Mouse (Mus musculus) embryo, embryonic 11 days (tissue): ENCODE results near the gene Egfem1.

Source experiments
- DNase-seq: peaks from one replicate; pipeline ENCODE4 v3.0.0-alpha.2; 2015

Egfem1 gene

GRCm38 (mm10) chr3:29081952-29082295 is at the start of gene Egfem1:
Egfem1 (plus strand) TSS chr3:29082023.
- no peak for DNase-seq

GRCm38 (mm10) chr3:29033107-29033506 is 48.7 kb upstream of the Egfem1 start:
- DNase-seq: no peak

GRCm38 (mm10) chr3:29036146-29036545 is 45.7 kb upstream of the Egfem1 start:
- peak; percentile 71 for DNase-seq

- no peak for DNase-seq
Observed at GRCm38 (mm10) chr3:29036620-29037019, 45.2 kb upstream of the Egfem1 start.

- DNase-seq: no peak
Observed at GRCm38 (mm10) chr3:29040064-29040463, 41.8 kb upstream of the Egfem1 start.

GRCm38 (mm10) chr3:29046281-29046680 is 35.5 kb upstream of the Egfem1 start:
- DNase-seq: peak; percentile 13

GRCm38 (mm10) chr3:29047273-29047932 is 34.4 kb upstream of the Egfem1 start:
- peak; percentile 4 for DNase-seq

GRCm38 (mm10) chr3:29063156-29063555 is 18.7 kb upstream of the Egfem1 start:
- DNase-seq: no peak

GRCm38 (mm10) chr3:29068428-29069098 is 13.3 kb upstream of the Egfem1 start:
- no peak for DNase-seq

- DNase-seq: no peak
Observed at GRCm38 (mm10) chr3:29071315-29071714, 10.5 kb upstream of the Egfem1 start.

- DNase-seq: peak; percentile 52
Observed at GRCm38 (mm10) chr3:29081517-29081916, 306 bp upstream of the Egfem1 start.

- DNase-seq: peak; percentile 72
Observed at GRCm38 (mm10) chr3:29082296-29082995, 623 bp downstream of the Egfem1 start.

- DNase-seq: no peak
Observed at GRCm38 (mm10) chr3:29082996-29083350, 1.1 kb downstream of the Egfem1 start.

GRCm38 (mm10) chr3:29098467-29098866 is 16.6 kb downstream of the Egfem1 start:
- DNase-seq: no peak

- DNase-seq: no peak
Observed at GRCm38 (mm10) chr3:29106016-29106723, 24.3 kb downstream of the Egfem1 start.

GRCm38 (mm10) chr3:29107134-29107533 is 25.3 kb downstream of the Egfem1 start:
- no peak for DNase-seq

GRCm38 (mm10) chr3:29110321-29110720 is 28.5 kb downstream of the Egfem1 start:
- no peak for DNase-seq

GRCm38 (mm10) chr3:29114517-29114916 is 32.7 kb downstream of the Egfem1 start:
- DNase-seq: no peak

GRCm38 (mm10) chr3:29117379-29117778 is 35.6 kb downstream of the Egfem1 start:
- DNase-seq: no peak

GRCm38 (mm10) chr3:29122556-29122955 is 40.7 kb downstream of the Egfem1 start:
- no peak for DNase-seq

GRCm38 (mm10) chr3:29132054-29132931 is 50.5 kb downstream of the Egfem1 start:
- DNase-seq: no peak

- peak; percentile 8 for DNase-seq
Observed at GRCm38 (mm10) chr3:29134509-29134908, 52.7 kb downstream of the Egfem1 start.
